17 mouse cellular contexts compared by ENCODE assay signal in the genomic region with DNA sequence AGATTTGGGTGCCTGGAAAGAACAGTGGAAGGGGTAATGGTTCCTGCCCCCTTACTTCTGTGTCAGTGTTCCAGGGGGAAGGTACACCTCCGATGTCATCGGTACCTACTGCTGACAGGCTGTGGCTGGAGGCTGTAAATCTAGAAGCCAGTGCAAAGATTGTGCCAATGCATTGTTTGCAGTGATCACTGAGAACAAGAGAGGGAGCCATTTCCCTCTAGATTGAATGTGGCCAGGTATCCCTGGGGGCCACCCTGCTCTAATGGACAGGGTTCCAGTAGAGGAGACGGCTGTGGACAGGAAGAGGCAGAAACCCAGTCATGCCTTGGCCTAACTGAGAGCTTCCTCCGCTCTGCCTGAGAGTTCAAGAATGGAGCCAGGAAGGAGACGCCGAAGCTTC. TPM values are rescaled to one million over a fixed set of nuclear protein-coding genes. Genes with fewer than 3 reads are reported as not detected.
DNase-seq lines count a peak whose midpoint lies in the region; ATAC-seq and TF ChIP-seq lines count a peak whose summit lies in the region.
"Had no signal": no experiment of that assay in that cellular context is flagged by ENCODE, and none has a peak within 500 bp of the region (broad histone marks: within the 10 kb centered on the region; RNA-seq: fewer than 3 reads in every experiment).

No protein-coding gene starts in this region.

- WGBS in intestine, postnatal 0 days = 67% methylated on average over 6 of the region's 6 CpGs
- WGBS in intestine, embryonic 15.5 days = 64% methylated on average over 6 of the region's 6 CpGs
- WGBS in neural tube, embryonic 13.5 days = 43% methylated on average over 6 of the region's 6 CpGs
- 42% methylated on average over 6 of the region's 6 CpGs for WGBS in neural tube, embryonic 15.5 days
- 74% methylated on average over 6 of the region's 6 CpGs for WGBS in thymus, adult 2 months

- TF ChIP-seq CTCF in intestine, postnatal 0 days (IDR thresholded peaks at IDR 0.05; ENCODE audit: low read depth) = 0 out of 2 replicates have a peak, but pooled peaks have one; percentile 8
- no peak for TF ChIP-seq CTCF in thymus, adult 2 months (IDR thresholded peaks at IDR 0.05; ENCODE audit: borderline replicate concordance, control insufficient read depth, extremely low read depth, insufficient read depth, low read length, poor library complexity)

- H3K4me1 ChIP-seq in intestine, postnatal 0 days (replicated peaks; ENCODE audit: control insufficient read depth, insufficient read depth, low read length) = no peaks in the 10 kb centered on the region
- 0 out of 2 replicates have a peak, but pooled peaks cover 4% of the 10 kb centered on the region for H3K4me1 ChIP-seq in intestine, embryonic 15.5 days (replicated peaks)
- H3K4me1 ChIP-seq in neural tube, embryonic 13.5 days (replicated peaks) = peaks cover 14% of the 10 kb centered on the region
- H3K4me1 ChIP-seq in neural tube, embryonic 15.5 days = peaks cover 12% of the 10 kb centered on the region
- no peaks in the 10 kb centered on the region for H3K4me1 ChIP-seq in thymus, adult 2 months (replicated peaks; ENCODE audit: control insufficient read depth, insufficient read depth, low read length)

- no peak overlapping the region for H3K27ac ChIP-seq in intestine, postnatal 0 days (ENCODE audit: low read depth, low read length)
- H3K27ac ChIP-seq in intestine, embryonic 15.5 days = no peak overlapping the region
- H3K27ac ChIP-seq in neural tube, embryonic 13.5 days (replicated peaks) = no peak overlapping the region
- H3K27ac ChIP-seq in neural tube, embryonic 15.5 days (replicated peaks) = no peak overlapping the region
- no peak overlapping the region for H3K27ac ChIP-seq in thymus, adult 2 months (ENCODE audit: control insufficient read depth, insufficient read depth, low read length)

- no peaks in the 10 kb centered on the region for H3K36me3 ChIP-seq in intestine, postnatal 0 days (ENCODE audit: control insufficient read depth, insufficient read depth)
- H3K36me3 ChIP-seq in intestine, embryonic 15.5 days = no peaks in the 10 kb centered on the region
- H3K36me3 ChIP-seq in neural tube, embryonic 13.5 days = no peaks in the 10 kb centered on the region
- H3K36me3 ChIP-seq in neural tube, embryonic 15.5 days = no peaks in the 10 kb centered on the region
- H3K36me3 ChIP-seq in thymus, adult 2 months (ENCODE audit: control insufficient read depth, insufficient read depth, low read length) = no peaks in the 10 kb centered on the region

- no peak overlapping the region for H3K9ac ChIP-seq in intestine, postnatal 0 days (ENCODE audit: low read depth, low read length)
- no peak overlapping the region for H3K9ac ChIP-seq in intestine, embryonic 15.5 days
- H3K9ac ChIP-seq in neural tube, embryonic 13.5 days = no peak overlapping the region
- H3K9ac ChIP-seq in neural tube, embryonic 15.5 days (replicated peaks) = no peak overlapping the region

- H3K9me3 ChIP-seq in intestine, postnatal 0 days (ENCODE audit: control insufficient read depth) = no peaks in the 10 kb centered on the region
- no peaks in the 10 kb centered on the region for H3K9me3 ChIP-seq in intestine, embryonic 15.5 days
- H3K9me3 ChIP-seq in neural tube, embryonic 13.5 days = no peaks in the 10 kb centered on the region
- H3K9me3 ChIP-seq in neural tube, embryonic 15.5 days (replicated peaks) = no peaks in the 10 kb centered on the region

- no peak for TF ChIP-seq POLR2A in thymus, adult 2 months (IDR thresholded peaks at IDR 0.05; ENCODE audit: control insufficient read depth, extremely low read depth, insufficient read depth, low read length, poor library complexity)

- peak; percentile 26 for DNase-seq in embryo, embryonic 10 days (ENCODE audit: low spot score)
- DNase-seq in embryo, embryonic 10.5 days (ENCODE audit: low spot score) = no peak
- no peak for DNase-seq in frontal cortex, postnatal 10 days (ENCODE audit: low spot score in 2 of 2)
- no peak for DNase-seq in thymus, adult 2 months
- DNase-seq: adrenal gland, postnatal 14 days; cerebellum, adult 11-12 months; lung, adult 2 months had no signal

- H3K4me3 ChIP-seq in intestine, postnatal 0 days (ENCODE audit: low read depth, low read length) = no peak overlapping the region
- no peak overlapping the region for H3K4me3 ChIP-seq in intestine, embryonic 15.5 days (replicated peaks)
- H3K4me3 ChIP-seq in neural tube, embryonic 13.5 days = no peak overlapping the region
- H3K4me3 ChIP-seq in neural tube, embryonic 15.5 days (replicated peaks) = no peak overlapping the region
- H3K4me3 ChIP-seq in thymus, adult 2 months (ENCODE audit: control insufficient read depth, insufficient read depth, low read length) = no peak overlapping the region
- H3K4me3 ChIP-seq: erythroblast, embryonic 14.5 days had no signal

- ATAC-seq in intestine, postnatal 0 days = no peak
- ATAC-seq in intestine, embryonic 15.5 days = no peak
- peak; percentile 27; the same call in 1 of the 2 replicates for ATAC-seq in neural tube, embryonic 13.5 days (ENCODE audit: low read depth)
- ATAC-seq in neural tube, embryonic 15.5 days (ENCODE audit: low FRiP score) = no peak
- ATAC-seq: Patski had no signal

- H3K4me2 ChIP-seq in intestine, postnatal 0 days (replicated peaks; ENCODE audit: low read depth) = no peak overlapping the region
- no peak overlapping the region for H3K4me2 ChIP-seq in intestine, embryonic 15.5 days (replicated peaks)
- no peak overlapping the region for H3K4me2 ChIP-seq in neural tube, embryonic 13.5 days
- H3K4me2 ChIP-seq in neural tube, embryonic 15.5 days = no peak overlapping the region

- no peaks in the 10 kb centered on the region for H3K27me3 ChIP-seq in intestine, postnatal 0 days (replicated peaks; ENCODE audit: control insufficient read depth, insufficient read depth, low read length)
- no peaks in the 10 kb centered on the region for H3K27me3 ChIP-seq in intestine, embryonic 15.5 days (replicated peaks)
- no peaks in the 10 kb centered on the region; the same call in 1 of the 2 replicates for H3K27me3 ChIP-seq in neural tube, embryonic 13.5 days
- no peaks in the 10 kb centered on the region for H3K27me3 ChIP-seq in neural tube, embryonic 15.5 days (replicated peaks)
- no peaks in the 10 kb centered on the region for H3K27me3 ChIP-seq in thymus, adult 2 months (ENCODE audit: control insufficient read depth, insufficient read depth, low read length)

RNA-seq across cellular contexts. Expression of a gene that starts 18.5 kb away (rescaled TPM):
- not detected in 2 replicates for polyA plus RNA-seq in intestine, postnatal 0 days (2015; fragmentation: Nextera tagmentation; extraction: Ambion mirVana)
- polyA plus RNA-seq in intestine, embryonic 15.5 days (2015; fragmentation: Nextera tagmentation; extraction: Ambion mirVana) = not detected in 2 replicates
- not detected in 2 replicates for polyA plus RNA-seq in neural tube, embryonic 13.5 days (2015; fragmentation: Nextera tagmentation; extraction: Ambion mirVana)
- 0.13 and 0.20 TPM in 2 replicates for polyA plus RNA-seq in neural tube, embryonic 15.5 days (2015; fragmentation: Nextera tagmentation; extraction: Ambion mirVana)
- not detected in 2 replicates for polyA plus RNA-seq in thymus, adult 2 months (2012; rRNA removed)
- polyA plus RNA-seq: C2C12; erythroblast, embryonic 14.5 days; hindbrain, embryonic 16.5 days; limb, embryonic 11.5 days; Patski; small intestine, adult 2 months had no signal

RNA-seq across cellular contexts. Expression of a gene that starts 54.4 kb away (rescaled TPM):
- 305 and 323 TPM in 2 replicates for polyA plus RNA-seq in intestine, postnatal 0 days (2015; fragmentation: Nextera tagmentation; extraction: Ambion mirVana)
- 247 and 298 TPM in 2 replicates for polyA plus RNA-seq in intestine, embryonic 15.5 days (2015; fragmentation: Nextera tagmentation; extraction: Ambion mirVana)
- polyA plus RNA-seq in neural tube, embryonic 13.5 days (2015; fragmentation: Nextera tagmentation; extraction: Ambion mirVana) = 105 and 133 TPM in 2 replicates
- polyA plus RNA-seq in neural tube, embryonic 15.5 days (2015; fragmentation: Nextera tagmentation; extraction: Ambion mirVana) = 188 and 223 TPM in 2 replicates
- polyA plus RNA-seq in thymus, adult 2 months (2012; rRNA removed) = 93.7 and 133 TPM in 2 replicates
